Mouse (Mus musculus) erythroblast, embryonic 14.5 days (primary cell): ENCODE data around the gene Nfia. TPM values are rescaled to one million over a fixed set of nuclear protein-coding genes. Genes with fewer than 3 reads are reported as not detected.

Experiments used
- H3K27me3 ChIP-seq: 2 replicates; pipeline ENCODE4 v1.6.1; 2012; ENCODE audit warnings: inconsistent platforms; ENCODE audit not compliant: control insufficient read depth
- H3K36me3 ChIP-seq: 2 replicates; pipeline ENCODE4 v1.6.1; 2012; ENCODE audit warnings: mild to moderate bottlenecking, inconsistent platforms; ENCODE audit not compliant: control insufficient read depth
- H3K4me1 ChIP-seq: 2 replicates; pipeline ENCODE4 v1.6.1; 2012; ENCODE audit warnings: inconsistent platforms; ENCODE audit not compliant: control insufficient read depth
- H3K4me3 ChIP-seq: replicated peaks from 2 replicates; pipeline ENCODE3; 2012; ENCODE audit warnings: moderate library complexity, mild to moderate bottlenecking, inconsistent platforms
- H3K9me3 ChIP-seq: 2 replicates; pipeline ENCODE4 v1.6.1; 2012; ENCODE audit warnings: low read length, inconsistent platforms, mixed read lengths; ENCODE audit not compliant: control insufficient read depth
- GATA1 ChIP-seq: IDR thresholded peaks from 2 replicates; pipeline ENCODE4 v1.6.1; 2012; ENCODE audit warnings: low read length, inconsistent platforms, mixed read lengths
- TAL1 ChIP-seq: IDR thresholded peaks from 3 replicates; pipeline ENCODE4 v1.6.1; 2012; ENCODE audit warnings: low read length, inconsistent platforms, mixed read lengths
- polyA plus RNA-seq: library from polyadenylated mRNA; stranded (reverse); fragments of >175 nt; gene quantifications from 2 replicates; pipeline ENCODE4 v1.2.3, GENCODE M21; 2012

Nfia gene
- polyA plus RNA-seq, 1 experiment, result 0.08 TPM

DNA sequence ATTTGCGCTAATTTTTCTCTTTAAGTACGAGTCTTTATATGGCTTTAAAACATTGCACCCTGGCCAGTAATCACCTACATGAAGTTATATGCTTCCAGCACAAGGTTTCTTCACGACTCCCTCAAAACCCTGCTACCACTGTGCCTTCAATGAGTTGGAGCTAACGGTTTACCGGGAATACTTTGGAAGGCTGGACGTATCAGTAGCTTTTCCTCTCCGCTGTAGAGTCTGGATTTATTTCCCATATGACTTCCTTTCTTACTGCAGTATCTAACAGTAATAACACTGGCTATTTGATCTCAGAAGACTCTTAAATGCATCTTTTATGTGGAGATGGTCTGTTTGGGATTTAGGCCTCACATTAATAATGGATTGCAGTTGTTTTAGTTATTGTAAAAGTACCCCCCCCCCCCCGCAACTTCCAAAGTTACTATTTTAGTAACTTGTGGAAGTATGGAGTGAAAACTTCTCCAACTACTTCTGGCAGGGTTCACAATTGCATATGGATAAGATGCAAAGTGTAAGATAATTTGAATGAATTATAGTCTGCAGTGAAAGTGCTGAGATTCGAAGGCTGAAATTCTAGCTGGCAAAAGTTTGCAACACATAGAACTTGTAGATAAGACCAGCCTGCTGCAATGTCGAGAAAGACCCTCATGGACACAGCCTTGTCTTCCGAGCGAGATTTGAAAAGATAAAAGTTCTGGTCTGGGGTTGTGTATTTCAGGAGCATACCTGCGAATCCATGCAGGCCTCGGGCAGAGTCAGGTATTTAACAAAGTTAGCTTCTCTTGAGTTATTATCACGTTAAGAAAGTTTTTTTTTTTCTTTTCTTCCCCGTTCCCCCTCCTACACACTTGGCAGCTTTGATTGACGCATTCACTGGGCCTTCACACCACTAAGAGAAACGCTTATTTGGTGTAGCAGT, 6.7 kb downstream of the Nfia start:
- H3K36me3 ChIP-seq, result no peaks in the 10 kb centered on the region; the same call in 1 of the 2 replicates
- peak overlapping the region; percentile 67 for H3K4me3 ChIP-seq
- H3K27me3 ChIP-seq, result peaks cover 69% of the 10 kb centered on the region
- no peak for TF ChIP-seq TAL1
- no peak for TF ChIP-seq GATA1
- peaks cover 3% of the 10 kb centered on the region for H3K4me1 ChIP-seq
- H3K9me3 ChIP-seq, result no peaks in the 10 kb centered on the region; the same call in 1 of the 2 replicates

DNA sequence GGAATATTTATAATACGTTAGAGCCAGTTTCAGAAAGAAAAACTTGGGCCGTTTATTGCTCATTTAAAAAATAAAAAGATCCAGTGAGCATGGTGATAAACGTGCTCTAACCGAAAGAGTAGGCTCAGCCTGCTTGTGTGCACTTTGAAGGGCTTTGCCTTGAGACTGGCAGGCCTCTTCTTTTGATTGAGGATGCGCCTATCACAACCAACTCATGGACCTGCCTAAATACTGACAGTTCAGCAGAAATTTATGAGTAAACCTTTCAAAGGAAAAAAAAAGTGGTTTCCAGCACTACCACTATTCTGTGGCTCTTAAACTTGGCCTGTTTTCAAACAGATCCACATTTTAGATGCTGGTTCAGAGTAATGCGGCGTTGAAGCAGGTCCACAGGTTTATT, 7.5 kb downstream of the Nfia start:
- Histone ChIP-seq H3K36me3 (no peaks in the 10 kb centered on the region; the same call in 1 of the 2 replicates), H3K4me1 (peaks cover 2% of the 10 kb centered on the region), H3K4me3 (no peak overlapping the region), H3K27me3 (peaks cover 61% of the 10 kb centered on the region), H3K9me3 (no peaks in the 10 kb centered on the region; the same call in 1 of the 2 replicates)
- TF ChIP-seq TAL1 (no peak), GATA1 (no peak)

DNA sequence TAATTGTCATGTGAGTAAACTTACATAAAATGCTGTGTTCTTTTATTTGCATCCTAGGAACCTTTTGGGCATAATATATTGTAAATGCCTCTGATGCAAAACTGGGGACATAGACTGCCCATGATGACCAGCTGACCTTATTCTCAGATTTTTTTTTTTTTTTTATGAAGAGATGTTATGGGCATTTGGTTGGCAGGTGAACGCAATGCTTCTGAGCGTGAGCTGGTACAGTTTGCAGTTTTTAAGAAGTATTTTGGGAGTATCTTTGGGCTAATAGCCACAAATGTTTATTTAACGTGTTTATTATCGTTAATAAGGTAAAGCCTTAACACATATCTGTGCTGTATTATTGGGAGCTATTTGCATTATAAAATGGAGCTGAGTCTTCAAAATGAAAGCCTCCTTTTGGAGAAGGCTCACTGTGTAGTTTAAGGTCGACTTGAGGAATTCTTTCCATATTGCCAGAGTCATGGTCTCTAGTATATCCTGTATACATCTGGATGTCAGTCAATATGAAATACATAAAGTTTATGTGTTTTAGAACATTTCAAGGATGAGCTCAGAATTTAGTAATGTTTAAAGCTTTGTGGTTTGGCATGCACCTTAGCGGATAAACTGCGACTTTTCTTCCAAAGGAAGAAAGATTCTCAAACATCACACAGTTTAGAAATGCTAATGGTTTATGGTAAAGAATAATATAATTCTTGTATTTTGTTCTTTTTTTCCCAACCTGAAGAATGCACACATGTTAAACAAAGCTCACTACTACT, 8.3 kb downstream of the Nfia start:
- H3K4me3 ChIP-seq, result no peak overlapping the region
- no peak for TF ChIP-seq GATA1
- TF ChIP-seq TAL1, result no peak
- peaks cover 53% of the 10 kb centered on the region for H3K27me3 ChIP-seq
- H3K4me1 ChIP-seq, result peaks cover 1% of the 10 kb centered on the region
- H3K36me3 ChIP-seq, result no peaks in the 10 kb centered on the region; the same call in 1 of the 2 replicates
- H3K9me3 ChIP-seq, result no peaks in the 10 kb centered on the region; the same call in 1 of the 2 replicates

DNA sequence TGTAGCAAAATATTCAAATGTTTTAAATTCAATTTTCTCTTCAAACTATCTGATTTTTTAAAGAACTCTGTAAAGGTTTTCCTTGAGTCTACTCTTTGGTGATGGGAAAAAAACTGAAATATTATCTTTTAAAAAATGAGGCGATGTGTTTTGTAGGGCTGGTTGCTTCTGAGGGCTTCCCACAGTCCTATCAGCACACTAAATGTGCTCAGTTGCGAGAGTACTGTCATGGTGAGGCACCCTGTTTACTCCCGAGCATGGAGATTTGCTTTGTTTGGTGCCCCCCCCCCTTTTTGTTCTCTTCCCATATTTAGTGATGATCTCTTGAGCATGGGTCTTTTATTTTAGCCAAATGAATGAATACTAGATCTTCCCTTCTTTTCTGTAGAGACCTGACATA, 9.5 kb downstream of the Nfia start:
- no peaks in the 10 kb centered on the region; the same call in 1 of the 2 replicates for H3K9me3 ChIP-seq
- H3K27me3 ChIP-seq, result peaks cover 41% of the 10 kb centered on the region
- H3K4me1 ChIP-seq, result peaks cover 1% of the 10 kb centered on the region
- no peak overlapping the region for H3K4me3 ChIP-seq
- H3K36me3 ChIP-seq, result no peaks in the 10 kb centered on the region; the same call in 1 of the 2 replicates
- TF ChIP-seq TAL1, result no peak
- no peak for TF ChIP-seq GATA1

DNA sequence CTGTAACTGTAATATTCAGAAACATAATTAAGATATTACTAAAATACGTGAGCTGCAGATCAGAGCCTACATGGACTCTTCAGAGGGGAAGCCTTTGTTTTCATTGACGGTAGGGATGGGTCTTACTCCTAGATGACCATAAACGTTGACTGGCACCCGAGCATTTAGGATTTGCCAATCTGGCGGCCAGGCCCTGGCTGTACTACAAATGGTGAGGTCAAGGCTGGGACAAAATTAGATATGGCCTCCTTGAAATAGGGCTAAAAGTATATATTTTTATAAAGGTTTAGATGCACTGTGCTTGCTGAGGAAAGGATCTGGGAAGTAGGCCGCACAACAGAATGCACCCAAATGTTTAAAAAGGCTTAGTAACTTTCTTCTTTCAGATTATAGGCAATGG, 10.0 kb downstream of the Nfia start:
- TF ChIP-seq TAL1 (no peak), GATA1 (no peak)
- H3K9me3 ChIP-seq, result no peaks in the 10 kb centered on the region; the same call in 1 of the 2 replicates
- H3K36me3 ChIP-seq, result no peaks in the 10 kb centered on the region; the same call in 1 of the 2 replicates
- no peak overlapping the region for H3K4me3 ChIP-seq
- H3K4me1 ChIP-seq, result peaks cover 1% of the 10 kb centered on the region
- peaks cover 39% of the 10 kb centered on the region for H3K27me3 ChIP-seq

DNA sequence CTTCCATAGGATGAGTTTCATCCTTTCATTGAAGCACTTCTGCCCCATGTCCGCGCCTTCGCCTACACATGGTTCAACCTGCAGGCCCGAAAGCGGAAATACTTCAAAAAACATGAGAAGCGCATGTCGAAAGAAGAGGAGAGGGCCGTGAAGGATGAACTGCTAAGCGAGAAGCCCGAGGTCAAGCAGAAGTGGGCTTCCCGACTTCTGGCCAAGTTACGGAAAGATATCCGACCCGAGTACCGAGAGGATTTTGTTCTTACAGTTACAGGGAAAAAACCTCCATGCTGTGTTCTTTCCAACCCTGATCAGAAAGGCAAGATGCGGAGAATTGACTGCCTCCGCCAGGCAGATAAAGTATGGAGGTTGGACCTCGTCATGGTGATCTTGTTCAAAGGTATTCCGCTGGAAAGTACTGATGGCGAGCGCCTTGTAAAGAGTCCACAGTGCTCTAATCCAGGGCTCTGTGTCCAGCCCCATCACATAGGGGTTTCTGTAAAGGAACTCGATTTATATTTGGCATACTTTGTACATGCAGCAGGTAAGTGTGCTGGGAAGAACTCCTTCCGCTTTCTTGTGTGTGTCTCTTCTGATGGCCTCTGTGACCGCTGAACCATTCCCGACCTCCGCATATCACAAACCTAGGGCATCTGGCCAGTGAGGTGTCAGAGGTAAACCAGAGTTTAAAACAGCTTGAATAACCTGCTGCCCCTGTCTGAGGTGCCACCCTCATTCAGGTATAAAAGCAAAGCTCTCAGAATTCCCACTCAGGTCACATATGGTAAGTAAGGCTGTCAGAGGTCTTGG, 10.7 kb downstream of the Nfia start:
- H3K27me3 ChIP-seq, result peaks cover 31% of the 10 kb centered on the region
- no peak for TF ChIP-seq TAL1
- TF ChIP-seq GATA1, result no peak
- H3K36me3 ChIP-seq, result no peaks in the 10 kb centered on the region; the same call in 1 of the 2 replicates

DNA sequence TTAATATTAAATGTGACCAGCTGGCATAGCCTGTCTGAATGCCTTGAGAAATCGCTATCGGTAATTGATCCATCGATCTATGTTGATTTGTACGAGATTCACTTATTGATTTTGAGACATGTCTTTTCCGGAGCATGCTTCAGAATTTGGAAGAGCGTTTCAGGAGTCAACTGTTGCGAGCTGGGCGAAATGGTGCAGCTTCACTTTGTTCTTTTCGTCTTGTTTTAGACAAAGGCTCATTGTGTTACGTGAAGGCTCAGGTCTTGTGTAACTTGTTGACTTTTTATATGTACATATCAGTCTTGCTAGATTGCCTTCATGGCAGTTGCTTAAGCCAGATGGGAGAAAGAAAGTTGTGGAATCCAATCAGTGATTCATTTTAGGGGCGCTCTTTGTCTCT, 11.7 kb downstream of the Nfia start:
- peaks cover 26% of the 10 kb centered on the region for H3K27me3 ChIP-seq
- no peaks in the 10 kb centered on the region; the same call in 1 of the 2 replicates for H3K36me3 ChIP-seq
- TF ChIP-seq GATA1 (no peak), TAL1 (no peak)

More for the DNA sequence above, 10.7 kb downstream of the Nfia start:
- Histone ChIP-seq H3K4me3 (no peak overlapping the region), H3K4me1 (no peaks in the 10 kb centered on the region; the same call in 1 of the 2 replicates), H3K9me3 (no peaks in the 10 kb centered on the region; the same call in 1 of the 2 replicates)

DNA sequence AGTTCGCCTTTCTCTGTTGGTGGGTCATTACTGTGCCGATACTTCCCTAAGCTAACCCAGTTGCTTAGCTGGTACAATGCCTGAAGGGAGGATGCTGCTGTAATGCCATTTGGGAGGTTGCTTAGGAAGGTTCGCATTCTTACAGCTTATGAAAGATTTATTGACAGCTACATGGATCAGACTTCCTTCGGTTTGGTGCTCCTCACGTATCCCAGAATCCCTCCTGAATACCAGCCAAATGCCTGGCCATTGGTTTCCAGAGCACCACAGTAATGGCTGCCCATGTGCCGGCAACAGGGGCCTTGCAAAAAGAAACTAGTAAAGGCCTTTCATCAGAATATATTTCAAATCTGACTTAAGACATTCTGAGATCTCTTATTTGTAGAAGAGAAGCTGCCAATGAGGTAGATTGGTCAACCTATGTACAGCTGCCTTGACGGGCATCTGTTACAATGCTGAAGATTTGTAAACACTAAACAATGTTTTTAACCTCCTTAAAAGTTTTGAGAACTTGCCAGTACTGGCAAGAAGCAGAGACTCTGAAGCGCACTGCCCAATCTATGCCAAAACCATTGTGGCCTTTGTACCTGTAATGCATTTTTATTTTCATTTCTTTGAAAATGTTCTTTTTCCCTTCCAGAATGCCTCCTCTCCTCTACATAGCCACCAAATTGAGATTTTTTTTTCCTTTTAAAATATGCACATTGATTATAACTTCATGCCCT, 13.2 kb downstream of the Nfia start:
- H3K4me3 ChIP-seq, result no peak overlapping the region
- H3K36me3 ChIP-seq, result no peaks in the 10 kb centered on the region; the same call in 1 of the 2 replicates
- H3K27me3 ChIP-seq, result peaks cover 11% of the 10 kb centered on the region
- H3K4me1 ChIP-seq, result no peaks in the 10 kb centered on the region
- H3K9me3 ChIP-seq, result no peaks in the 10 kb centered on the region
- no peak for TF ChIP-seq TAL1
- TF ChIP-seq GATA1, result no peak

More for the DNA sequence above, 11.7 kb downstream of the Nfia start:
- Histone ChIP-seq H3K9me3 (no peaks in the 10 kb centered on the region), H3K4me3 (no peak overlapping the region), H3K4me1 (no peaks in the 10 kb centered on the region)
